Mouse (Mus musculus) adrenal gland, postnatal 14 days (tissue): ENCODE measurements around the gene Ppfia4. TPM values are rescaled to one million over a fixed set of nuclear protein-coding genes. Genes with fewer than 3 reads are reported as not detected.

ENCODE experiments used
- DNase-seq: peaks from one replicate; pipeline ENCODE4 v3.0.0; 2021; ENCODE audit warnings: mixed read lengths
- total RNA-seq: library from RNA; stranded (reverse); gene quantifications from 2 replicates; pipeline ENCODE4 v1.2.3, GENCODE M21; 2021

Ppfia4 gene
- total RNA-seq, 1 experiment from 2014 or later, result 0.67 TPM

GRCm38 (mm10) chr1:134298636-134299411 is 33.9 kb downstream of the Ppfia4 start:
- DNase-seq, result peak; percentile 61

- DNase-seq, result no peak
Observed at GRCm38 (mm10) chr1:134297265-134297664, 35.5 kb downstream of the Ppfia4 start.

GRCm38 (mm10) chr1:134293738-134294604 is 38.8 kb downstream of the Ppfia4 start:
- DNase-seq, result peak; percentile 58

GRCm38 (mm10) chr1:134293276-134293675 is 39.5 kb downstream of the Ppfia4 start:
- no peak for DNase-seq

GRCm38 (mm10) chr1:134292601-134293000 is 40.1 kb downstream of the Ppfia4 start:
- DNase-seq, result no peak

GRCm38 (mm10) chr1:134292073-134292472 is 40.7 kb downstream of the Ppfia4 start:
- peak; percentile 41 for DNase-seq

GRCm38 (mm10) chr1:134291555-134291954 is 41.2 kb downstream of the Ppfia4 start:
- no peak for DNase-seq

- DNase-seq, result peak; percentile 47
Observed at GRCm38 (mm10) chr1:134290909-134291308, 41.8 kb downstream of the Ppfia4 start.

- no peak for DNase-seq
Observed at GRCm38 (mm10) chr1:134290300-134290699, 42.4 kb downstream of the Ppfia4 start.

- no peak for DNase-seq
Observed at GRCm38 (mm10) chr1:134289598-134290099, 43.1 kb downstream of the Ppfia4 start, which contains the start of gene Myog. Gene Myog (plus strand): TSS chr1:134289989.

GRCm38 (mm10) chr1:134288239-134288638 is 44.5 kb downstream of the Ppfia4 start:
- peak; percentile 50 for DNase-seq

GRCm38 (mm10) chr1:134285458-134286120 is 47.1 kb downstream of the Ppfia4 start:
- no peak for DNase-seq

GRCm38 (mm10) chr1:134283108-134283507 is 49.6 kb downstream of the Ppfia4 start:
- DNase-seq, result no peak

GRCm38 (mm10) chr1:134282342-134282741 is 50.4 kb downstream of the Ppfia4 start:
- DNase-seq, result no peak

GRCm38 (mm10) chr1:134281563-134281962 is 51.2 kb downstream of the Ppfia4 start:
- DNase-seq, result no peak

- no peak for DNase-seq
Observed at GRCm38 (mm10) chr1:134280174-134280573, 52.6 kb downstream of the Ppfia4 start.

- no peak for DNase-seq
Observed at GRCm38 (mm10) chr1:134276823-134277222, 55.9 kb downstream of the Ppfia4 start.

- no peak for DNase-seq
Observed at GRCm38 (mm10) chr1:134275616-134276464, 56.9 kb downstream of the Ppfia4 start.

GRCm38 (mm10) chr1:134274483-134274920 is 58.2 kb downstream of the Ppfia4 start:
- DNase-seq, result no peak

GRCm38 (mm10) chr1:134273493-134274395 is 59.0 kb downstream of the Ppfia4 start:
- no peak for DNase-seq
